Mouse (Mus musculus): Measurements from ENCODE around the gene Pnpla2. TPM values are rescaled to one million over a fixed set of nuclear protein-coding genes. Genes with fewer than 3 reads are reported as not detected.
"Not testable (repeated sequence)": the region's sequence is repeated elsewhere in the genome, so short reads cannot be mapped to it uniquely, and the experiment has no call there.

Gene Pnpla2
- 16.2 and 19.1 TPM in 2 replicates for polyA plus RNA-seq (2016; fragmentation: Nextera tagmentation; extraction: Ambion mirVana)

- Histone ChIP-seq H3K9ac (peak within 1 kb of the TSS; percentile 63), H3K36me3 (peaks cover 25% of the 10 kb centered on the region), H3K4me1 (peaks cover 17% of the 10 kb centered on the region), H3K27me3 (peaks cover 31% of the 10 kb centered on the region), H3K27ac (peak within 1 kb of the TSS; percentile 52), H3K9me3 (replicated peaks) (no peaks in the 10 kb centered on the region), H3K4me3 (peak within 1 kb of the TSS; percentile 59), H3K4me2 (replicated peaks) (peak within 1 kb of the TSS; percentile 89)
- ATAC-seq (ENCODE audit: low FRiP score): peak; percentile 81
- WGBS: under 1% methylated on average over 45 of the region's 45 CpGs
These were observed at the start of gene Pnpla2 for GRCm38 (mm10) chr7:141454967-141455551. Pnpla2 (plus strand) TSS chr7:141455198.

DNA sequence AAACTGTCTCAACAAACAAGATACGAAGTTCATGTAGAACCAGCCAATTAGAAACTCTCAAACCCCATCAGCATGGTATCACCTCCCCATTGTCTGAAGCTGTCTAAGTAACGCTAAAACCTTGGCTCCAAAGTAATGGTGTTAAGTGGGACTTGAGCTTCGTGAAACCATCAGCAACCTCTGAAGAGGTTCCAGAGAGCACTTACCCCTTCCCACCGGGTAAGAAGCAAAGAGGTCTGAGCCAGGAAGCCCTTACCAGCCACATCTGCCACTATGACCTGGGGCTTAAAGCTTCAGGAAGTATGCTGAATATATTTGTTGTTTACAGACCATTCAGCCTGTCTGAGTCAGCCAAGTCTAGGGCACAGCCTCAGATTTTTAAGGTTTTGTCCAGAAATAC lies 49.5 kb upstream of the Pnpla2 start:
- no peaks in the 10 kb centered on the region for H3K27me3 ChIP-seq
- WGBS: 83% methylated on average over 4 of the region's 4 CpGs
- H3K36me3 ChIP-seq: peaks cover 61% of the 10 kb centered on the region
- H3K4me1 ChIP-seq: peaks cover 5% of the 10 kb centered on the region
- H3K9ac ChIP-seq: no peak overlapping the region
- no peak overlapping the region for H3K27ac ChIP-seq
- no peak overlapping the region for H3K4me2 ChIP-seq (replicated peaks)
- no peaks in the 10 kb centered on the region for H3K9me3 ChIP-seq (replicated peaks)
- ATAC-seq (ENCODE audit: low FRiP score): no peak
- no peak overlapping the region for H3K4me3 ChIP-seq

- WGBS: 97% methylated on average over 7 of the region's 7 CpGs
- H3K27me3 ChIP-seq; H3K4me3 ChIP-seq; H3K9me3 ChIP-seq (replicated peaks); H3K4me1 ChIP-seq; ATAC-seq (ENCODE audit: low FRiP score); H3K4me2 ChIP-seq (replicated peaks); H3K9ac ChIP-seq; H3K27ac ChIP-seq: not testable (repeated sequence)
- peaks cover 45% of the 10 kb centered on the region for H3K36me3 ChIP-seq
These were observed 47.3 kb upstream of the Pnpla2 start for GRCm38 (mm10) chr7:141407670-141408069.

- Histone ChIP-seq H3K4me3 (no peak overlapping the region), H3K4me2 (replicated peaks) (no peak overlapping the region; the same call in 1 of the 2 replicates), H3K27ac (peak overlapping the region; percentile 44; the same call in 1 of the 2 replicates), H3K9ac (no peak overlapping the region), H3K36me3 (peaks cover 37% of the 10 kb centered on the region), H3K4me1 (peaks cover 12% of the 10 kb centered on the region), H3K9me3 (replicated peaks) (no peaks in the 10 kb centered on the region), H3K27me3 (no peaks in the 10 kb centered on the region)
- WGBS: 15% methylated on average over 11 of the region's 11 CpGs
- peak; percentile 46 for ATAC-seq (ENCODE audit: low FRiP score)
These were observed 46.2 kb upstream of the Pnpla2 start for GRCm38 (mm10) chr7:141408833-141409232.

DNA sequence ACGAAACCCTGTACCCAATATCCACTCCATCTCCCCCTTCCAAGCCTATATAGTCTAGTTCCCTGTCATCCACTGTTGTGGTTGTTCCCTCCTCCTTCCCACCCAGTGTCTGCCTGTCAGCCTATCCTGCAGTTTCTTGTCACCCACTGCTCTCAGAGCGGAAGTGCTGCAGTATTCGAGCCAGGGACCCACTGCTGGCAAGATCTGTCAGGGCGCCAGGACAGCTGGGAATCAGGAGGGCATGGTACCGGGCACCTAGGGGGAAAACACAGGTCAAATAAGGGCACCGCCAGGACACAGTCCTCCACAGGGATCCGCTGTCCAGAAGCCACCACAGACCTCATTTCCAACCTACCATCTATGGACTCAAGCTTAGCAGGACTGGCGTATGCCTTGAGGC lies 44.4 kb upstream of the Pnpla2 start:
- H3K9me3 ChIP-seq (replicated peaks): no peaks in the 10 kb centered on the region
- peaks cover 17% of the 10 kb centered on the region for H3K4me1 ChIP-seq
- H3K9ac ChIP-seq: peak overlapping the region; percentile 3; the same call in 1 of the 2 replicates
- no peak for ATAC-seq (ENCODE audit: low FRiP score)
- no peak overlapping the region for H3K4me2 ChIP-seq (replicated peaks)
- 90% methylated on average over 8 of the region's 8 CpGs for WGBS
- H3K36me3 ChIP-seq: peaks cover 37% of the 10 kb centered on the region
- H3K4me3 ChIP-seq: no peak overlapping the region
- H3K27ac ChIP-seq: no peak overlapping the region
- H3K27me3 ChIP-seq: no peaks in the 10 kb centered on the region

GRCm38 (mm10) chr7:141411667-141412066 lies 43.3 kb upstream of the Pnpla2 start:
- no peak overlapping the region for H3K4me2 ChIP-seq (replicated peaks)
- ATAC-seq (ENCODE audit: low FRiP score): no peak
- peaks cover 37% of the 10 kb centered on the region for H3K36me3 ChIP-seq
- H3K27ac ChIP-seq: no peak overlapping the region
- no peaks in the 10 kb centered on the region for H3K27me3 ChIP-seq
- no peaks in the 10 kb centered on the region for H3K9me3 ChIP-seq (replicated peaks)
- WGBS: 79% methylated on average over 1 of the region's 1 CpGs
- H3K4me1 ChIP-seq: peaks cover 17% of the 10 kb centered on the region
- H3K4me3 ChIP-seq: no peak overlapping the region
- H3K9ac ChIP-seq: 0 out of 2 replicates have a peak overlapping the region, but pooled peaks have one; percentile 27

DNA sequence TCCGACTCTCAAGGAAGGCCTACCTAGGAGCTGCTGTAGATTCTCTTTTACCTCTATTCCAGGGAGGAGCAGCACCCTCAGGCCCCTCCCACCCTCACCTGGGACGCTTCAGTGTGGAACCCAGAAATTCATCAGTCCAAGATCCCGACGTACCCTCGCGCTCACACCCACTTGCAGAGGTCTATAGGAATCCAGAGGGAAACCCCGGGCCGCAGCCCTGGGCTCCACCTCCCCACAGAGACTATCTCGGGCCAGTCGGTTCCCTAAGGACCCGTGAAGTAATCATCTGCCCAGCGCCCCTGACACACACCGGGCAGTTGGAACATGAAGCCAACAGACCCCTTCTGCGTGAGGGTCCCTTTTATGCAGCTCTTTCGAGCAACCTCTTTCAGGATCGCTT lies 41.7 kb upstream of the Pnpla2 start:
- WGBS: 4% methylated on average over 16 of the region's 16 CpGs
- peak; percentile 23 for ATAC-seq (ENCODE audit: low FRiP score)
- Histone ChIP-seq H3K4me3 (peak overlapping the region; percentile 57), H3K36me3 (peaks cover 26% of the 10 kb centered on the region), H3K27me3 (no peaks in the 10 kb centered on the region), H3K27ac (peak overlapping the region; percentile 89), H3K4me2 (replicated peaks) (peak overlapping the region; percentile 76), H3K9ac (peak overlapping the region; percentile 90), H3K9me3 (replicated peaks) (no peaks in the 10 kb centered on the region), H3K4me1 (peaks cover 17% of the 10 kb centered on the region)

DNA sequence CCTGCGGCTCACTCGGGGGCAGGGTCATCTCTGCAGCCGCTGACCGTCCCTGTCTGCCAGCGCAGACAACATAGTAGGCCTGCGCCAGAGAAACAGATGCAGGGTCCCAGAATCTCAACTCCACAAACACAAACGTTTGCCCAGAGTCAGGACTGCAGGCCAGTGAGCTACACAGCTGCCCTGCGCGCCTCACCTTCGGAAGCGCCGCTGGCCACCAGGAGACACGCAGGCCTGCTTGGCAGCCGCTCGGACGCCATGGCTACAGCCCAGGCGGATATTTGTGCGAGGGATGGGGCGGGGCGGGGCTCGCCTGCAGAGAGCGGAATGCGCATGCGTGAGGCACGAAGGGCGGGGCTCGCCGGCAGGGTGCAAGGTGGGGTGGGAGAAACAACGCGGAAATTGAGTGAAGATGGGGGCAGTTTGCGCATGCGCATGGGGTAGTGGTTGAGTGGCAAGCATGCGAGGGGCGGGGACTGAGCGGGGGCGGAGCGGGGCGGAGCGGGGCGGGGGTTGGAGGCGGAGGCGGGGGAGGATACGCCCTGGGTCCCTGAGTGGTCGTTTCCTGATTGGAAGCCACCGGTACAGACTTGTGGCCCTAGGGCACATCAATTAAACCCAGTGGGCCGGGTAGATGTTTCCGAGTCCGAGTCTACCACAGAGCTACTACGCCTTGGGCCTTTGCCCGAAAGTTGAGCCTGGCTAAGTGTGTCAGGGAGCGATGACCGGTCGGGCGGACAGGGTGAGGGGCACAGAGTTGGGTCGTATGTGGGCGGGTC lies 41.0 kb upstream of the Pnpla2 start, which contains the start of gene Gatd1:
Gene Gatd1, minus strand, starts transcription at position 328 of the 776 bp plus-strand sequence.
- Histone ChIP-seq H3K27ac (peak within 1 kb of the TSS; percentile 89), H3K36me3 (peaks cover 20% of the 10 kb centered on the region), H3K4me2 (replicated peaks) (peak within 1 kb of the TSS; percentile 76), H3K9me3 (replicated peaks) (no peaks in the 10 kb centered on the region), H3K27me3 (peaks cover 4% of the 10 kb centered on the region; the same call in 1 of the 2 replicates), H3K4me3 (peak within 1 kb of the TSS; percentile 57), H3K9ac (peak within 1 kb of the TSS; percentile 90), H3K4me1 (peaks cover 16% of the 10 kb centered on the region)
- under 1% methylated on average over 55 of the region's 56 CpGs for WGBS
- ATAC-seq (ENCODE audit: low FRiP score): peak; percentile 92

DNA sequence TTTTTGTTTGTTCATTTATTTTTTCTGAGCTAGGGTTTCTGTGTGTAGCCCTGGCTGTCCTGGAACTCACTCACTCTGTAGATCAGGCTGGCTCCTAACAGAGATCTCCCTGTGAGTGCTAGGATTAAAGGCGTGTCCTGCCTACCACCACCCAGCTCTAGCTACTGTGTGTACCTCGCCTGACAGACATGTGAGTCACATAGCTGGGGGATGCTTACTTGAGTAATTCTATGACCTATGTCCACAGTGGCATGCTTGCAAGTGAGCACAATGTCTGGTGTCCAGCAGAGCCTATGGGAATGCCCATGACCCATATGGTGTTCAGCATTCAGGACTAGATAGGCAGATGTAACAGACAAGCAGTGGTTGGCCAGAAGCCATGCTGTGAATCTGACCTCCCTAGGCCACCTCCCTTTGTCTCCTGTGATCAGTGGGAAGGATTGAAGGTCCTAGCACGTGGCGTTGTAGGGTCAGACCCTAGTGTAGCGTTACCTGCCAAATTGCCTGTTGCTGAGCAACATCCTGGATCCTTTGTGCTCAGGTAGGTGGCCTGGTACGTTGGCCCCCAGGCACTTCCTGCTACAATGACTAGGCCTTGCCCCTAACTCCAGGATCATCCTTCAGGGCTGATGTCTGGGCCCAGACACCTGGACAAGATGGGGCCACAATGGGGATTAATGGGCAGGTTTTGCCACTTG lies 38.7 kb upstream of the Pnpla2 start:
- Histone ChIP-seq H3K4me2 (replicated peaks) (no peak overlapping the region), H3K4me1 (peaks cover 12% of the 10 kb centered on the region), H3K9ac (no peak overlapping the region), H3K36me3 (no peaks in the 10 kb centered on the region), H3K27ac (no peak overlapping the region), H3K27me3 (peaks cover 5% of the 10 kb centered on the region; the same call in 1 of the 2 replicates), H3K9me3 (replicated peaks) (no peaks in the 10 kb centered on the region), H3K4me3 (no peak overlapping the region)
- no peak for ATAC-seq (ENCODE audit: low FRiP score)
- WGBS: 75% methylated on average over 6 of the region's 6 CpGs

DNA sequence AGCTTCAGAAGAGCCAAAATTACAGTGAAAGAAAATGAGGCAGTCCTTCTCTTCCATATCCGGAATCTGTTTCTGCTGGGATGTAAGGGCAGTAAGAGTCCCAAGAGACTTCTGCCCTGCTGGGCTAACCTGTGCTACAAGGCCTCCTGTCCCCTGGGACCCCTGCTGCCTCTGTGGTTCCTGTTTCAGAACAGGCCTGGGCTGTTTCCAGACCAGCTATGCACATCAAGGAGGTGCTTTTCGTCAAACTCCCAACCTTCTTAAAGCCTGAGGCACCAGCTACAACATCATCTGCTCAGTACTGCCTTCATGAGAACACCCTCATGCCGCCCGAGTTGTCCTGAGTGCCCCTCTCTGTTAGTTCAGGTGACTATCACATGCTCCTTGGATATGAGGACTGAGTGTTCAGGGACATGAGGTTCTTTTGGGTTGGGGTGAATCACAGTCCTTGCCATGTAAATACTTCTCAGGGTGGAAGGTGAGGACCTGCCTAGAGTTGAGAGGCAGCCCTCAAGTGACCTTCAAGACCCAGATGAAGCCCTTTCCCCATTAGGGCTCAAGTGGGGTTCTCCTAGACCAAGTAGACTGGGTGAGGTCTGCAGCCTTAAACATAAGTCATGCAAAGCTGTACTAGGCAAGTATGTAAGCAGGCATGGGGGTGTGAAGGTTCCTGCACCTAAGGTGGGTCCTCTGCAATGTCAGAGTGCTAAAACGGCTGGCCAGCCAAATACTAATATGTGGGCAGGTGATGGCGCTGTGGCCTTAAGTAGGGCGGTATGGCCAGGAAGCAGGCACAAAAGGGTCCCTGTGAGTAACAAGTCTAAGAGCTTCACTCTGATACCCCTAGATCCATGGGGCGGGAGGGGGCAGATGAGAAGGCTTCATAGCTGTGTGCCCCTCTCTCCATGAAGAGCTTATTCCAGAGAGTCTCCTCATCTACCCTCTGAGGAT lies 37.0 kb upstream of the Pnpla2 start:
- H3K9me3 ChIP-seq (replicated peaks): no peaks in the 10 kb centered on the region
- WGBS: 72% methylated on average over 8 of the region's 8 CpGs
- no peak overlapping the region for H3K9ac ChIP-seq

DNA sequence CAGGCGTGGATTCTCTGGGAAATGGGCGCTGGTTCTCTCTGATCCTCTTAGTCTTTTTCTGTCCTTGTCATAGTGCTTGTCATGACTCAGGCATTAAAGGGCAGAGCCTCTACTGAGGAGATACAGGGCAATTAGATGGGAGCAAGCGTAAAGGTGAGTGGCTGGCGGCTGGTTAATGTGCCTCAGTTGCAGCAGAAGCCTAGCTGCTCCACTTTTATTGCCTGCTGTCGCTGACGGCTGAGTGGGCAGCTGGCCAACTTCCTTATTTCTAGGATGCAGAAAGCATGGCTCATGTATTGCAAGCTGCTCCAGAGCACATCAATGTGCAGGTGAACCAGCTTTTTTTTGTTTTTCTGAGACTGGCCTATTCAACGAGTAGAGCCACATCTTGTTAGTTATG lies 36.0 kb upstream of the Pnpla2 start:
- WGBS: 82% methylated on average over 7 of the region's 7 CpGs
- H3K27ac ChIP-seq: no peak overlapping the region
- no peak overlapping the region for H3K4me2 ChIP-seq (replicated peaks)
- H3K4me1 ChIP-seq: peaks cover 5% of the 10 kb centered on the region; the same call in 1 of the 2 replicates
- H3K36me3 ChIP-seq: no peaks in the 10 kb centered on the region
- ATAC-seq (ENCODE audit: low FRiP score): no peak
- H3K4me3 ChIP-seq: no peak overlapping the region
- no peaks in the 10 kb centered on the region for H3K9me3 ChIP-seq (replicated peaks)
- peaks cover 5% of the 10 kb centered on the region; the same call in 1 of the 2 replicates for H3K27me3 ChIP-seq
- no peak overlapping the region for H3K9ac ChIP-seq

More for the DNA sequence above, 37.0 kb upstream of the Pnpla2 start:
- Histone ChIP-seq H3K4me1 (peaks cover 9% of the 10 kb centered on the region), H3K27me3 (peaks cover 5% of the 10 kb centered on the region; the same call in 1 of the 2 replicates), H3K4me2 (replicated peaks) (no peak overlapping the region), H3K27ac (no peak overlapping the region), H3K36me3 (no peaks in the 10 kb centered on the region), H3K4me3 (no peak overlapping the region)
- no peak for ATAC-seq (ENCODE audit: low FRiP score)

All from hindbrain, embryonic 12.5 days (tissue).